18 mouse cellular contexts compared by ENCODE assay signal in the genomic region with DNA sequence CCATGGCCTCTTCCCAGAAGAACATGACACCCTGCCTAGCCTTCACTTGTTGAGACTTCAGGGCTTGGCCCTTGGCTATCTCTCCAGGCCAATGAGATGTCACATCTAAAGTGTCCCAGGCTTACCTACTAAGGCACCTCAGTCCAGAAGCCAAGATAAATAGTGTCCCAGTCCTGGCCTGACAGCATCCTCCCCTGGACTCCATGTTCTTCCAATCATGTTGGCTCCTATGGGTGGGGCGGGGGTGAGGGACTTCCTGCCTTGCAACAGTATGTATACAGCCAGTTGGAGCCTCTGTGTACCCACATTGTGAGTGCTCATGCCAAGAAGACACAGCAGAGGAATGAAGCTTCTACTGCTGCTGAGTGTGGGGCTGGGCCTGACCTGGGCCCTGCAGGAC. TPM values are rescaled to one million over a fixed set of nuclear protein-coding genes. Genes with fewer than 3 reads are reported as not detected.
"Had no signal": no experiment of that assay in that cellular context is flagged by ENCODE, and none has a peak within 500 bp of the region (broad histone marks: within the 10 kb centered on the region; RNA-seq: fewer than 3 reads in every experiment).

A gene (plus strand): TSS at position 301 of the 400 bp plus-strand sequence.

- DNase-seq: cerebellum, adult 8-10 months; cerebellum, adult 9-10 months; cerebellum, adult 9-11 months; cerebellum, postnatal 36 days; embryo, embryonic 11 days; forebrain, postnatal 0 days; gastrocnemius, adult 2 months; gastrocnemius, postnatal 10 days; gastrocnemius, postnatal 14 days; gastrocnemius, postnatal 25 days; gastrocnemius, postnatal 36 days; heart, adult 2 months had no signal

RNA-seq across cellular contexts. Expression of the gene that starts here (rescaled TPM):
- total RNA-seq: common myeloid progenitor, adult 5-6 weeks; forebrain, postnatal 0 days; gastrocnemius, adult 18-20 months; gastrocnemius, adult 2 months; gastrocnemius, adult 8-10 months; gastrocnemius, postnatal 10 days; gastrocnemius, postnatal 14 days; gastrocnemius, postnatal 25 days; gastrocnemius, postnatal 36 days; gastrocnemius, postnatal 4 days; granulocyte monocyte progenitor cell, adult 5-6 weeks; heart, adult 2 months; heart, adult 8-10 months had no signal
